Mouse (Mus musculus) cerebellum, adult 8-10 months (tissue): ENCODE results near the gene Boc.
"Not testable (repeated sequence)": the region's sequence is repeated elsewhere in the genome, so short reads cannot be mapped to it uniquely, and the experiment has no call there.

Experiments
- DNase-seq: peaks from one replicate; pipeline ENCODE4 v3.0.0; 2022

Boc gene

DNA sequence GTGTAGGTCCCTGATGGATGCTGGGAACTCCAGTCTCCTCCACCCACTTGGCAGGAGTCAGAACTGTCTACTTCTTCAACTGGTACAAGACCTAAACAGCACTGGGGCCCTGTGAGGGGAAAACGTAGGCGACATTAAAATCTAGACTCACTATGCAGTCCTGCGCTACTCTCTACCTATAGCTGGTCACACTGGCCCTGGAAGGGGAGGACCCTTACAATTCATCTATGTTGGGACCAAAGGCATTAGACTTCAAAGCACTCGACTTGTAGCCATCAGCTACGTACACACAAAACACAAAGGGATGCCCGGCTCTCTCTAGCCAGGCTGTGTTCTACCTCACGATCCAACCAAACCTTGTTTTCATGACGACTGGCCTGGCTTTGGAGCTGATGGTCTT is 73.0 kb downstream of the Boc start:
- DNase-seq: peak; percentile 15

DNA sequence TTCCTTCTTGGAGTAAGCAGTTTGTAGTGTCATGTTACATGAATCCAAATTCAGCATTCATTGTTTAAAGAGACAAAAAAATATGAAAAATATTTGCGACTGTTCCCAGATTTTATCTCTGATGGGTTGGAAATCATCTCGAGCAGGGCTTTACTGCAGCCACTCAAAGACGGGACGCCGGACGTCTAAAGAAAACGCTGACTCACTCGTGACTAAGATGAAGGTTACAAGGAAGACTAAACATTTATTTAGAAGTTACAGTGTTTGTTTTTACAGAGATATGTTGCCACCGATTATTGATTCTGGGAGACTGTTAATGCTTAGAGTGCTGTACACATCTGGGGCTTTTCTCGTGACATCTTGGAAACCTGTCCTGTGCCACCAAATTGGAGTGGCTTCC is 73.9 kb downstream of the Boc start:
- no peak for DNase-seq

DNA sequence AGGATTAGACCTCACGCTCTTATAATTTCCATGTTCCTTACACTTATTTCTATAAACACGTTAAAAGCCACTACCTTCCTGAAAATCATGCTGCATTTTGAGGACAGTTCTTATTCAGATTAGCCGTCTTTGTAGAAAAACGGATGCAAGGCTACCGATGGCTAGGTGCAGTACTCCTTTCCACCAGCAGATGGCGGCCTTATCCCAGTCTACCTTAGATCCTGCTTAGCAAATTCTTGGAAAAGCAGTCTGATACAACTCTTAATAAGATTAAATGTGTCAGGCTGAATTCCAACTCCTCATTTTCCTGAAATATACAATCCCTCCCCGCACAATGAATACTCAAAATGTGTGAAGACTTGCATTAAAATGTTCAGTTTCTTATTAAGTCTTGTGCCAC is 74.6 kb downstream of the Boc start:
- peak; percentile 89 for DNase-seq

DNA sequence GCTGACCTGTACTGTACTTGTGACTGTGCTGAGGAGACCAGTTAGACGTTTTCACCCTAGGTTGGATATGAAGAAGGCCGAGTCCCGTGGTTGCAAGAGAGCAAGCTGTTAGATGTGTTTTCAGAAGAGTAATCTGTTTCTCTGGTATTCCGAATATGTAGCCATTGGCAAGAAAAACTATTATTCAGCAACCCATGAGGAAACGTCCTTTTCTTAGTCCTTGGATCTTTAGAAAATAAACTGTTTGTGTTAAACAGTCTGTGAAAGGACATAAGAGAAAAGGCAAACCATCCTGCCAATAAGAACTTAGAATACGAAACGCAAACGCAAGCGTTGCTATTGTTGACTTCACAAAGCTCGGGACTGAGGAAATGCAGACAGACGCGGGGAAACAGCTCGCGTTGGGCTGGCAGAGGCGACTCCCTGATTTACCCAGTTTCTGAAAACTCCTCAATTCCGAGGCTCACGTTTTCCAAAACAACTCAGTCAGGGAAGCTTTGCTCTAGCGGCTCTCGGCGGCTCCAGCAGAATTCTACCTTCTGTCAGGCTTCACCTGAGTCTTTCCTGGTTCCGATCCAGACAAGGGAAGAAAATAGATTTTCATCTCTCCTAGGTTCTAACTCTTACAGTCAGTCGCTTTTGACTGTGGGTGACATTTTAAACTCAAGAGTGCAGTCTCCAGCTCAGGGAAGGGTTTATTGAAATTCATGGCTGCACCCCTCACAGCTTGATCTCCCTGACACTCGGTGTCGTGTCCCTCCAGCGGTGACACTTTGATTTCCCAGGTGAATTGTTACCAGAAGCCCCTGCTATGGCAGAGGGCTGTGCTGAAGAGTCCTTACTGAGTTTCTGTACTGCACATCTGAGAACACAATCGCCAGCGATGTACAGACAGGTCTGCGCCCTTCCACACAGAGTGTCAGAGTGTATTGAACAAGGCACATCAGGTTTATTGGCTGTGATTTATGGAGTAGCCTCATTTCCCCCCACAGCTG is 76.8 kb downstream of the Boc start:
- no peak for DNase-seq

DNA sequence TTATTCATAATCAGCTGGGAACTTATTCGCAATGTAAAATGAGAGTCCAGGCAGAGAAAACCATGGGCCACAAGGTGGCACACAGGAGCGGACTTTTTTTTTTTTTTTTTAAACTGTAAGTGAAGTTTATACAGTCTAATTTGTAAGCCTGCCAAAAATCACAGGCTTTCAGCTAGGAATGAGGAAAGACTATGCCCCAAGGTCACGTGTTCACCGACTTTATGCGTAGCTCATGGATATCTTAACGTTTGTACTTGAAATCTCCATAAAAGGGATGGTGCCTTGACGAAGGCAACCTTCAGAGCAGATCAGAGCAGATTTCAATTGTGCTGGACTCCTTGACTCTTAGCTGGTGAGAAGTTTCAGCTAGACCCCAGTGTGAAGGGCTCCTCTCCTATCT is 78.1 kb downstream of the Boc start:
- peak; percentile 34 for DNase-seq

DNA sequence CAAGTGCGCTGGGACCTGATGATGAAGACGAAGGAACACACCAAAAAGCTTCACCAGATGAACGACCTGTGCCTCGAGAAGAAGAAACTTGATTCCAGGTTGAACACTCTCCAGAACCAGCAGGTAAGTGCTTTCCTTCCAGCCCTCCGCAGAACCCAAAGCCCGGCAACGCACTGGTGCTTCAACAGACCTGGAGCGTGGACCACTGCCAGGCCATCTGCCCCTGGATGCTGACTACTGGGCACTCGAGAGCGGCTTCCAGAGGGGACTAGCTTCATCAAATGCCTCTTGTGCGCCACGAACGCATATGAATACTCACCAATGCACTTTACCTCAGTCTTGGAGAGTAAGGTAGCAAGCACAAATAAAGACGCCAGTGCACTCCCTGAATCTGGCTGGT is 78.8 kb downstream of the Boc start:
- peak; percentile 90 for DNase-seq

DNA sequence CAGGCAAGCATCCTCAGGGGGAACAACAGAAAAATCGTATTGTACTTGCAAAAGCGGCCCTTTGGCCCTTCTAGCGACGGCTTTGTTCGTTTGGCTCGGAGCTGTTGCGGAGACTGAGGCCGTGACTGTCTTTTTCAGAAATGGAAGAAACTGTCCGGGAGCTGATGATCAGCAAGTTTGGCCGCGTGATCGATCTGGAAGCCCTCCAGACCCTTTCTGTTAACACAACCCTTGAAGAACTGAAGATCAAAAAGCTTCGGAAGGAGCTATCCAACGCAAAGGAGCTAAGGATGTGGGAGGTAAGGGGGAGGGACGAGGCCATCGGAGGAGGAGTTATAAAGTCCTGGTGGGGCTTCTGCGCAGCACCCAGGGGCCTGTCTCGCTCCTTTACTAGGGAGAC is 79.9 kb downstream of the Boc start:
- peak; percentile 18 for DNase-seq

DNA sequence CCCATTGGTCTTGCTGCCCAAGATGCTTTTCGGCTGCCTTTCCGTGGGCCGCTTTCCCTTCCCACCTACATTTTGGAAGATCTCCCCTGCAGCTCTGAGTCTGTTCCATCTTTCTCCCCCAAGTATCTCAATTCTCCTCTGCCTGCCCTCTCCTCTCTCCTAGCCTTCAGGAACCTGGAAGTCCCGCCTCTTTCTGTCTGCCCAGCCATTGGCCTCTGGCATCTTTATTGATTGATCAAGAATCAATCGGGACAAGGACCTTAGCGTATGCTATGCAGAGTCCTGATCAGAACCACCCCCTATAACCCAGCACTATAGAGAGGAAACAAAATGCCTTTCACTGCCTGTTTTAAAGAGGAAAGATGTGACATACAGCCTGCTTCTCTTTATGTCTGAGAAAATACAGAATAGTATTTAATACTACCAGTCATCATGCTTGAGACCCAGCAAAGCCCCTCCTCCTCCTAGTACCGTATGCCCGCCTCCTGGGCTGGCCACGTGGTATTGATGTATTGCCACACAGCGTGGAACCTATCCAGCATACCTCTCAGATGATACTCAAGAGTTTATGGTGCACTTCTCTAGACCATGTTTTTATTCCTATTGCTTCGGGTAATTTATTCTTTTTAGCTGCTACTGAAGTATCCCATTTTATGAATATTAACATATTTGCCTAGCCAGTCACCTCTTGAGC is 82.9 kb downstream of the Boc start:
- no peak for DNase-seq

DNA sequence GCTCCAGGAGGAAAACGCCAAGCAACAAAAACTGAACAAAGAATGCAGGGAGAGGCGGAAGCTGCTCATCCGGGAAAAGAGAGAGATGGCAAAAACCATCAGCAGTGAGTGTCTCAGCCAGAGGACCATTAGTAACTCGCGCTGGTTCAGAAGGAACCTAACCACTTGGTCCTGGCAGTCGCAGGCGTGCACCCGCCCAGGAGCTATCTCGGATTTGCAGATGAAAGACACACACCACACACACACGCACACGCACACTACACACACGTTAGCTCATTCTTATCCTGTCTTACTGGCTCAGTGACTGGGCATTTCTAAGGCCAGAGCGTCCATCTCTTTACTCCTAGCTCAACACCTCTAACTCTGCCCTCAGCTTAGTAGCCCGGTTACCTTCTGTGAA is 83.4 kb downstream of the Boc start:
- no peak for DNase-seq

DNA sequence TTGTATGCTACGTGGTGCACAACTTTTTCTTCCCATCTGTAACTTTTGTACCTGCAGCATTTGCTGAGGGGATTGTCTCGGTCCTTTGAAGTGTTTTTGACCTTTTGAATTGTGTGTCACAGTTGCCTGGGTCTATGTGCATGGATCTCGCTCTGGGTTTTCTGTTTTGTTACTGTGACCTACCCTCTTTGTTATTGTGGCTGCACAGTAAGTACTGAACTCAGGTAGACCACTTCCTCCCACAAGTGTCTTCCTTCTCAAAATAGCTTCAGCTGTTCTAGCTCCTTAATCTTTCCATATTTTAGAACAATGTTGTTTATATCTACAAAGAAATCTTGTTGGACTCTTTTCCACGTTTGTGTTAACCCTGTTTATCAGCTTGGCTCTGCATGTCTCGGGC is 97.8 kb downstream of the Boc start:
- DNase-seq: no peak

DNA sequence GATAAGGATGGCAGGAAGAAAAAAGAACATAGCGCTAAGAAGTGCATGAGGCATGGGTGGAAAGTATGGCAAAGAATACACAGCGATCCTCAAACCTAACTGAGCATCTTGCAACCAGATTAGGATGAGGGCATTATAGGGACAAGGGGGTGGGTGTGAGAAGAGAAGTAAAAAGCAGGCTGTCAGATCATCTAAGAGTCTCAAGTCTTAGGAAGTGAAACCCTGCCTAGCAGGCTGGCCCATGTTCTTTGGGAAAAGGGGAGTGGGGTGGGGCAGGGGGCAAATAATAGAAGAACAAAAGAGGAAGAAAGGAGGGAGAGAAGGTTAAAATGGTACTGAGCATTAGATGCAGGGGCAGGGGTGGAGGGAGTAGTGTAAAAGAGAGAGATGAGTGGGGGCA is 99.9 kb downstream of the Boc start:
- DNase-seq: no peak

DNA sequence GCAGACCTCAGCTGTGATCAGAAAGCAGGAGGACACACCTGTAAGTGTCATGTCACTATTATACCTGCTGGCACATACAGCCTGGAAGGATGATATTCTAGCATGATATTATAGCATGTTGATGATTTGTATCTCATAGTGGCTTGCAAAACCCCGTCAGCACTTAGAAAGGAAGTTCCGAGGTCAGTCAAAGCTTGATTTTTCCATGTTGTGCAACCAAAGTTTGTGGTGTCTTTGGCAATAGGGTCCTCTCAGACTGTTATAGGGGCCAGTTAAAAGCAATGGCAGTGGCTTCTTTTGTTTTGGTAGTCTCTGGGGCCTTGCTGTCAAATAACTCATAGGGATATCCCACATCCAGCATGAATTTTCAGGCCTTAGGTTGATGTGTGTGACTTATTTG is 100.8 kb downstream of the Boc start:
- DNase-seq: no peak

DNA sequence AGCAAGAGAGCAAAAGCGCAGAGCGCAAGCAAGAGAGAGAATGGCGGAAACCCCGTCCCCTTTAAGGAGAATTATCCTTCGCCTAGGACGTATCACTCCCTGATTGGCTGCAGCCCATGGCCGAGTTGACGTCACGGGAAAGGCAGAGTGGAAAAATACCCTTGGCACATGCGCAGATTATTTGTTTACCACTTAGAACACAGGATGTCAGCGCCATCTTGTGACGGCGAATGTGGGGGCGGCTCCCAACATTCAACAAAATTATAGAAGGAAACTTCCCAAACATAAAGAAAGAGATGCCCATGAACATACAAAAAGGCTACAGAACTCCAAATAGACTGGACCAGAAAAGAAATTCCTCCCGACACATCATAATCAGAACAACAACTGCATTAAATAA is 116.8 kb downstream of the Boc start:
- not testable (repeated sequence) for DNase-seq

DNA sequence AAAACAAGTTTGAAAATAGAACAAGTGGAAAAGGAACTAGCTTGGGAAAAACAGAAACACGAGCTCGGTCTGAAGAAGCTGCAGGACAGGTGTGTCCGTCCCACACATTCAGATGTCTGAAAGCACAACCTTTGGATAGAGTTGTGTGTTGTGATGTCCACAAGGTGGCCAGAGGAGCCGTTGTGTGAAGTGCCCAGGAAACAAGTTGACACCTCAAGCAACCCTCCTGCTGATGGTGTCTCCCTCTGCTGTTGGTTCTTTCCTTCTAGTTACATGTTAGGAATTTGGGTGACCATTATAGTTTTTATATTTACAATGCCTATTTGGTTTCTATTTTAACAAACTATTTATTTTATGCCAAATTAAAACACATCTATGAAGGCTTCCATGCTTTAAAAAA is 123.2 kb downstream of the Boc start:
- DNase-seq: no peak
